Mouse (Mus musculus): ENCODE measurements around the gene Pdlim5. TPM values are rescaled to one million over a fixed set of nuclear protein-coding genes. Genes with fewer than 3 reads are reported as not detected.

Pdlim5 gene
- polyA plus RNA-seq, 1 experiment from 2014 or later = 28.9 TPM

DNA sequence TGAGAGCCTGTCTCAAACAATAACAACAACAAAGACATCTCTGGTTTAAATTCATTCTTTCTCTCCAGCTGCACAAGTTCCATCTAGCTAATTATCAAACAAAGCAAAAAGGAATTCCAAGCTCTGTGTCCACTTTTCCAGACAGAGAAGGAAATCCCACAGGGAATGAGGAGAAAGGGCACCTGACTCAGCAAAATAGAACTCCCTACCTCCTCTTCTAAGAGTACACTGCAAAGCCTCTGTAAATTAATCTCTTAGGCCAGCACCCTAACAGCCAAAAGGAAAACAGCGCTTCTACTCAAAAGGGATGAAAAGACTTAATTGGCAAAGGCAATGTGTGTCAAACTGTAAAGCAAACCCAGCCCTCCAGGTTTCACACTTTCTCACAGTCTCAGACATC lies 20.4 kb downstream of the Pdlim5 start:
- H3K9ac ChIP-seq (ENCODE audit: low read length) = no peak overlapping the region
- no peak overlapping the region for H3K4me2 ChIP-seq (replicated peaks; ENCODE audit: low read depth)
- 36% methylated on average over 1 of the region's 1 CpGs for WGBS
- H3K4me1 ChIP-seq (replicated peaks; ENCODE audit: control insufficient read depth, insufficient read depth) = no peaks in the 10 kb centered on the region
- H3K9me3 ChIP-seq (ENCODE audit: control insufficient read depth, low read length) = no peaks in the 10 kb centered on the region
- ATAC-seq (ENCODE audit: low FRiP score, low TSS enrichment) (no peak), DNase-seq (ENCODE audit: low spot score) (no peak)
- TF ChIP-seq EP300 (optimal IDR thresholded peaks at IDR 0.05) (no peak), CTCF (IDR thresholded peaks at IDR 0.05; ENCODE audit: low read depth) (no peak)
- no peaks in the 10 kb centered on the region for H3K27me3 ChIP-seq (ENCODE audit: control insufficient read depth, insufficient read depth, low read length)
- no peaks in the 10 kb centered on the region for H3K36me3 ChIP-seq (ENCODE audit: control insufficient read depth, insufficient read depth, low read length)
- no peak overlapping the region for H3K27ac ChIP-seq (replicated peaks)
- no peak overlapping the region for H3K4me3 ChIP-seq (ENCODE audit: low read depth, low read length)

- Histone ChIP-seq H3K36me3 (ENCODE audit: control insufficient read depth, insufficient read depth, low read length) (no peaks in the 10 kb centered on the region), H3K27ac (replicated peaks) (no peak overlapping the region), H3K4me2 (replicated peaks; ENCODE audit: low read depth) (no peak overlapping the region), H3K4me3 (ENCODE audit: low read depth, low read length) (no peak overlapping the region), H3K9ac (ENCODE audit: low read length) (no peak overlapping the region), H3K27me3 (ENCODE audit: control insufficient read depth, insufficient read depth, low read length) (no peaks in the 10 kb centered on the region), H3K4me1 (replicated peaks; ENCODE audit: control insufficient read depth, insufficient read depth) (no peaks in the 10 kb centered on the region), H3K9me3 (ENCODE audit: control insufficient read depth, low read length) (no peaks in the 10 kb centered on the region)
- no peak for TF ChIP-seq CTCF (IDR thresholded peaks at IDR 0.05; ENCODE audit: low read depth)
- no peak for TF ChIP-seq EP300 (optimal IDR thresholded peaks at IDR 0.05)
- no peak for DNase-seq (ENCODE audit: low spot score)
- WGBS = 75% methylated on average over 6 of the region's 6 CpGs
- ATAC-seq (ENCODE audit: low FRiP score, low TSS enrichment) = no peak
These were observed 22.9 kb downstream of the Pdlim5 start for GRCm38 (mm10) chr3:142372465-142373147.

GRCm38 (mm10) chr3:142368411-142368810 lies 27.1 kb downstream of the Pdlim5 start:
- no peak for TF ChIP-seq EP300 (optimal IDR thresholded peaks at IDR 0.05)
- TF ChIP-seq CTCF (IDR thresholded peaks at IDR 0.05; ENCODE audit: low read depth) = no peak
- WGBS = 71% methylated on average over 9 of the region's 9 CpGs
- no peaks in the 10 kb centered on the region for H3K9me3 ChIP-seq (ENCODE audit: control insufficient read depth, low read length)

GRCm38 (mm10) chr3:142362092-142362491 lies 33.4 kb downstream of the Pdlim5 start:
- no peak overlapping the region for H3K9ac ChIP-seq (ENCODE audit: low read length)
- H3K27me3 ChIP-seq (ENCODE audit: control insufficient read depth, insufficient read depth, low read length) = no peaks in the 10 kb centered on the region
- WGBS = 76% methylated on average over 6 of the region's 6 CpGs
- H3K36me3 ChIP-seq (ENCODE audit: control insufficient read depth, insufficient read depth, low read length) = no peaks in the 10 kb centered on the region
- H3K4me2 ChIP-seq (replicated peaks; ENCODE audit: low read depth) = no peak overlapping the region
- H3K27ac ChIP-seq (replicated peaks) = no peak overlapping the region
- TF ChIP-seq CTCF (IDR thresholded peaks at IDR 0.05; ENCODE audit: low read depth) (no peak), EP300 (optimal IDR thresholded peaks at IDR 0.05) (no peak)
- no peaks in the 10 kb centered on the region for H3K4me1 ChIP-seq (replicated peaks; ENCODE audit: control insufficient read depth, insufficient read depth)
- H3K4me3 ChIP-seq (ENCODE audit: low read depth, low read length) = no peak overlapping the region
- DNase-seq (ENCODE audit: low spot score) = no peak
- H3K9me3 ChIP-seq (ENCODE audit: control insufficient read depth, low read length) = no peaks in the 10 kb centered on the region
- ATAC-seq (ENCODE audit: low FRiP score, low TSS enrichment) = no peak

More at GRCm38 (mm10) chr3:142368411-142368810, 27.1 kb downstream of the Pdlim5 start:
- ATAC-seq (ENCODE audit: low FRiP score, low TSS enrichment) (no peak), DNase-seq (ENCODE audit: low spot score) (no peak)
- no peak overlapping the region for H3K4me2 ChIP-seq (replicated peaks; ENCODE audit: low read depth)
- H3K4me3 ChIP-seq (ENCODE audit: low read depth, low read length) = no peak overlapping the region
- no peak overlapping the region for H3K27ac ChIP-seq (replicated peaks)
- H3K9ac ChIP-seq (ENCODE audit: low read length) = no peak overlapping the region
- no peaks in the 10 kb centered on the region for H3K27me3 ChIP-seq (ENCODE audit: control insufficient read depth, insufficient read depth, low read length)
- H3K36me3 ChIP-seq (ENCODE audit: control insufficient read depth, insufficient read depth, low read length) = no peaks in the 10 kb centered on the region
- H3K4me1 ChIP-seq (replicated peaks; ENCODE audit: control insufficient read depth, insufficient read depth) = no peaks in the 10 kb centered on the region

DNA sequence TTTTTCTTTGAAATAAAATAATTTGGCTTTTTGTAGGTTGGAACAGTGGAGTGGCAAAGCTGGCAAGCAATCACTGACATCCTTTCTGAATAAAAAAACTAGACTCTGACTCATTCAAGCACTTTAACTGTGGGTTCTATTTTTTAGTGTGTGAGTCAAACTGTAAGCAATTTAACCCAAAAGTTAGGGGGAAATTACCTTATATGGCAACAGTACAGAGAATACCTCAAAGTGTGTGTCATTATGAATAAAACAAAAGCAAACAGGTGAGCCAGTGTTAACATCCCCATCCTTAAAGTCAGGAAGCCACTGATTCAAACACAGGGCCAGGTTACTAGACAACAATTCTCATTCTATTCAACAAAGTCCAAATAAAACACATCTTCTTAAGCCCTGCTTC lies 36.5 kb downstream of the Pdlim5 start:
- Histone ChIP-seq H3K9ac (ENCODE audit: low read length) (no peak overlapping the region), H3K4me1 (replicated peaks; ENCODE audit: control insufficient read depth, insufficient read depth) (no peaks in the 10 kb centered on the region), H3K27ac (replicated peaks) (no peak overlapping the region), H3K9me3 (ENCODE audit: control insufficient read depth, low read length) (no peaks in the 10 kb centered on the region), H3K4me3 (ENCODE audit: low read depth, low read length) (no peak overlapping the region), H3K36me3 (ENCODE audit: control insufficient read depth, insufficient read depth, low read length) (no peaks in the 10 kb centered on the region), H3K4me2 (replicated peaks; ENCODE audit: low read depth) (no peak overlapping the region), H3K27me3 (ENCODE audit: control insufficient read depth, insufficient read depth, low read length) (no peaks in the 10 kb centered on the region)
- DNase-seq (ENCODE audit: low spot score) (no peak), ATAC-seq (ENCODE audit: low FRiP score, low TSS enrichment) (no peak)
- TF ChIP-seq CTCF (IDR thresholded peaks at IDR 0.05; ENCODE audit: low read depth) (no peak), EP300 (optimal IDR thresholded peaks at IDR 0.05) (no peak)

DNA sequence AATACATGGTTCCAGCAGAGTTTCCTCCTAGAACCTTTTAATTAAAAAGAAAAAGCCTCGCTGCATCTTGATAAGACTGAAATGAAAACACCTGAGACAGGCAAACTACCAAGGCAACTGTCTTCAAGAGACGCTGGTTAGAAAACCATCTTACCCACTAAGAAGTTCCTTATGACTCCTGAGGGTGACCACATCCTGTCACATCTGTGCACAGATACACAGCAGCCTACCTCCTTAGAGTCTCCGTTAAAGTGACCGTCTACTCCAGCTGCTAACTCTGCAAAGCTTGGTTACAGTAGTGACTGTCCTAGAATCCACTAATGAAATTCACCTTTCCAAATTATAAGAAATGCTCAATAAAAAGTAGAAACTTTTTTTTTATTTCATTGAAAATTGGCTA lies 38.8 kb downstream of the Pdlim5 start:
- no peak overlapping the region for H3K4me2 ChIP-seq (replicated peaks; ENCODE audit: low read depth)
- no peak overlapping the region for H3K27ac ChIP-seq (replicated peaks)
- DNase-seq (ENCODE audit: low spot score) (no peak), ATAC-seq (ENCODE audit: low FRiP score, low TSS enrichment) (no peak)
- H3K9ac ChIP-seq (ENCODE audit: low read length) = no peak overlapping the region
- no peak for TF ChIP-seq EP300 (optimal IDR thresholded peaks at IDR 0.05)
- no peak for TF ChIP-seq CTCF (IDR thresholded peaks at IDR 0.05; ENCODE audit: low read depth)
- no peak overlapping the region for H3K4me3 ChIP-seq (ENCODE audit: low read depth, low read length)
- no peaks in the 10 kb centered on the region for H3K4me1 ChIP-seq (replicated peaks; ENCODE audit: control insufficient read depth, insufficient read depth)
- H3K36me3 ChIP-seq (ENCODE audit: control insufficient read depth, insufficient read depth, low read length) = no peaks in the 10 kb centered on the region
- no peaks in the 10 kb centered on the region for H3K9me3 ChIP-seq (ENCODE audit: control insufficient read depth, low read length)
- 83% methylated on average over 4 of the region's 4 CpGs for WGBS
- no peaks in the 10 kb centered on the region for H3K27me3 ChIP-seq (ENCODE audit: control insufficient read depth, insufficient read depth, low read length)

Measured in stomach, postnatal 0 days (tissue).